Mouse (Mus musculus) forebrain, embryonic 14.5 days (tissue): ENCODE measurements at regions not wholly inside any gene's neighbourhood (a gene's known extent, or its start where the extent isn't known, plus 50 kb on each side); places are given as distances from the start of the nearest gene placed in this dataset.

Experiments used
- ATAC-seq: fragments of 200-750 bp; cut with Nextera tagmentation; 2 replicates; pipeline ENCODE4 v1.8.0; 2017; ENCODE audit warnings: mild to moderate bottlenecking, moderate library complexity
- DNase-seq: peaks from one replicate; pipeline ENCODE4 v3.0.0-alpha.2; 2015; ENCODE audit warnings: low spot score
- H3K27ac ChIP-seq: fragments of 300-500 bp; sonication (generic); 2 replicates; pipeline ENCODE4 v1.5.1; 2014; ENCODE audit warnings: low read depth, mild to moderate bottlenecking, control low read depth, low read length, moderate library complexity
- H3K27me3 ChIP-seq: fragments of 300-500 bp; sonication (generic); replicated peaks from 2 replicates; pipeline ENCODE4 v1.6.1; 2014; ENCODE audit warnings: low read length, control low read depth, mixed read lengths; ENCODE audit not compliant: control insufficient read depth, insufficient read depth
- H3K36me3 ChIP-seq: fragments of 300-500 bp; sonication (generic); 2 replicates; pipeline ENCODE4 v1.6.1; 2014; ENCODE audit warnings: low read length, control low read depth; ENCODE audit not compliant: control insufficient read depth, insufficient read depth
- H3K4me1 ChIP-seq: fragments of 300-500 bp; sonication (generic); 2 replicates; pipeline ENCODE4 v1.6.1; 2014; ENCODE audit warnings: antibody characterized with exemption, low read length, control low read depth; ENCODE audit not compliant: control insufficient read depth, insufficient read depth
- H3K4me2 ChIP-seq: fragments of 300-500 bp; sonication (generic); 2 replicates; pipeline ENCODE4 v1.6.1; 2014; ENCODE audit warnings: mild to moderate bottlenecking, control low read depth, low read length
- H3K4me3 ChIP-seq: fragments of 300-500 bp; sonication (generic); 2 replicates; pipeline ENCODE4 v1.5.1; 2014; ENCODE audit warnings: low read depth, low read length, control low read depth
- H3K9ac ChIP-seq: fragments of 300-500 bp; sonication (generic); 2 replicates; pipeline ENCODE4 v1.6.1; 2014; ENCODE audit warnings: mild to moderate bottlenecking, low read length, control low read depth, moderate library complexity
- H3K9me3 ChIP-seq: fragments of 300-500 bp; sonication (generic); replicated peaks from 2 replicates; pipeline ENCODE4 v1.6.1; 2016; ENCODE audit warnings: low read length, control low read depth, mixed read lengths; ENCODE audit not compliant: control insufficient read depth

DNA sequence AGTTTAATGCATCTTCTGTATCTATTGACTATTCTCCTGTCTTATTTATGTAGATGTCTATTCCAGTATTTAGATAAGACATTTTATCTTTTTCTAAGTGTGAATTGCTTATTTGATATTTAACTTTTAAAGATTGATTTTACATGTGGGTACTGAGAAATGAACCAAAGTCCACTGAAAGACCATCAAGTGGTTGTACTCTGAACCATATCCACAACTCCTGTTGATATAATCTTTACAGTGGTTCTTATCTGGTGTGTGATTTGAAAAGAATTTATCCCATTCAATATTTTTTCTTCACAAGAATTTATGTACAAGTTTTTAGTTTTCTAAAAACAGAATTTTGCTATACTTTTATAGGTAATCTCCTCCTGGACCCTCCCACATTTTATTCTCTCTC, 422.6 kb upstream of the Galntl6 start:
- Histone ChIP-seq H3K36me3 (no peaks in the 10 kb centered on the region), H3K4me2 (no peak overlapping the region), H3K9ac (no peak overlapping the region), H3K27me3 (no peaks in the 10 kb centered on the region), H3K4me3 (no peak overlapping the region), H3K4me1 (no peaks in the 10 kb centered on the region), H3K27ac (no peak overlapping the region), H3K9me3 (no peaks in the 10 kb centered on the region)
- no peak for ATAC-seq
- no peak for DNase-seq
